ENCODE assay signal across 8 mouse cellular contexts in the genomic region with DNA sequence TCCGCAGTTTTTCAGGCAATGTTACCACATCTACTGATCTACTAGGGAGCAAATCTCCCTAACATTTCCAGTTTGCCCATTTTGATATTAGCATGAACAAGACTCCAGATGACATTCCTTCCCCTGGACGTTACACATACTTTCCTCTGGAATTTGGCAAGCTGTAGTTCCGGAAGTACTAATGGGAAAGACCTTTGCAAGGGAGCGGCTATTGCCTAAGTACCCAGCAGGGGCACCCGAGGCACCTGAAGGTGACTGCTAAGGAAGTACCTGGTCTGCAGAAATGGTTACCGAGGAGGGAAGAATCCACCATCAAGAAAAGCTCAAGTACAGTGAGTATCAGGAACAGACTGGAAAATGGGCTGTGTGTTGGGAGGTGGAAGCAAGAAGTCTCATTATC. TPM values are rescaled to one million over a fixed set of nuclear protein-coding genes. Genes with fewer than 3 reads are reported as not detected.
DNase-seq lines count a peak whose midpoint lies in the region.

No protein-coding gene starts in this region.

- peak; percentile 63 for DNase-seq in adrenal gland, postnatal 14 days
- no peak for DNase-seq in adrenal gland, adult 18-20 months (ENCODE audit: low spot score in 2 of 2)
- DNase-seq in thymus, postnatal 4 days, result peak; percentile 40
- DNase-seq in thymus, postnatal 0 days (ENCODE audit: low spot score), result no peak
- peak; percentile 73 to 83 for DNase-seq in kidney, postnatal 25 days
- DNase-seq in cerebellum, adult 18-20 months, result no peak
- DNase-seq in cerebellum, postnatal 36 days, result no peak
- DNase-seq in T-cell, adult 2 months (ENCODE audit: low spot score), result no peak

RNA-seq across cellular contexts. Expression of gene Mapkapk2, which starts 14.9 kb away (rescaled TPM):
- 159 and 180 TPM in 2 replicates for total RNA-seq in adrenal gland, postnatal 14 days (2021)
- 100 to 1,000 TPM; 198 to 219 TPM for total RNA-seq in adrenal gland, adult 18-20 months (2021)
- 26.6 and 30.4 TPM in 2 replicates for polyA plus RNA-seq in thymus, postnatal 0 days (2015; fragmentation: Nextera tagmentation; extraction: Ambion mirVana)

RNA-seq across cellular contexts. Expression of gene Dyrk3, which starts 25.6 kb away (rescaled TPM):
- total RNA-seq in adrenal gland, postnatal 14 days (2021), result 5.3 and 7.1 TPM in 2 replicates
- total RNA-seq in adrenal gland, adult 18-20 months (2021), result 1 to 10 TPM; 5.5 to 7.1 TPM
- 1.9 and 2.2 TPM in 2 replicates for polyA plus RNA-seq in thymus, postnatal 0 days (2015; fragmentation: Nextera tagmentation; extraction: Ambion mirVana)

RNA-seq across cellular contexts. Expression of gene Eif2d, which starts 40.4 kb away (rescaled TPM):
- 42.2 and 43.4 TPM in 2 replicates for total RNA-seq in adrenal gland, postnatal 14 days (2021)
- total RNA-seq in adrenal gland, adult 18-20 months (2021), result 10 to 100 TPM; 33.7 to 40.4 TPM
- 52.1 and 52.3 TPM in 2 replicates for polyA plus RNA-seq in thymus, postnatal 0 days (2015; fragmentation: Nextera tagmentation; extraction: Ambion mirVana)

Comparison
In these comparisons a context has a peak if more than half of its experiments do, and no peak if none do; other contexts are left out.
1. DNase-seq: peak in adrenal gland, postnatal 14 days (single experiment), thymus, postnatal 4 days (single experiment) and kidney, postnatal 25 days (2 of 2); none in adrenal gland, adult 18-20 months (0 of 2), thymus, postnatal 0 days (single experiment), cerebellum, adult 18-20 months (0 of 2), cerebellum, postnatal 36 days (0 of 2) and T-cell, adult 2 months (single experiment).